Mouse (Mus musculus): Measurements from ENCODE around the gene Tuba3b.
A peak's percentile ranks its signal among the peaks of the same experiment; 100 is the strongest.

Gene Tuba3b

DNA sequence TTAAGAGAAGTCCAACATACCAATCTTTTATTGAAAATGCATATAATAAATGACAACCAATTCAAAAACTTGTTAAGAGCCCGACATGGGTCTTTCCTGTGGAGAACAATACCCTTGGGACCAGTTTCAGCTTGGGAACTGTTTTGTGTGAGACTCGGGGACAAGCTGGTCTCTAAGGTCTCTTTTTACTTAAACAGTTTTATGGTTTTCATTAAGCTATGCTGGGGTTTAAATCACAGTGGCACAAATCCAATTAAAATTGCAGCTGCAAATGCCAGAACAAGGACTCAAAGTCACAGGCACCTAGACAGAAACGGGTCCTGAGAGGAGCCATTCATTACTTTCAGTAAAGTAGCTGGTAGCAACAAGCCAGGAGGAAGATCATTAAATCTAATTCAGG is 10.4 kb upstream of the Tuba3b start:
- DNase-seq (ENCODE audit: low spot score in 2 of 2), result no peak

DNA sequence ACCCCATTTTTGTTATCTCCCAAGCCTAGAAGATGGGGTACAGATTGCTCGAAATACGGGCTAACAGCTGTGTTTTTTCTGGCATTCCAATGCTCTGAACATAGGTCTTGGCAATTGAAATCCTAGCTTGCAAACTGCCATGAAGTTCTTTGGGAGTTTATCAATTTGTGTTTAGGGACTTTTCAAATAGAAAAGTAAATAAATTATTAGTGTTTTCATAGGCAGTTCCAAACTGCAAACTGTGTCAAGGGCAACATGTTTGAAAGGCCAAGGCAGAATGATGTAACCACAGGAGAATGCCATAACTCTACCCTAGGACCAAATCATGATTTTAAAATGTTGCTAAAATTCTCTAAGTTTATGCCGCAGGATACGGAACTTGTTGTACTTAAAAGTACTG is 7.8 kb upstream of the Tuba3b start:
- DNase-seq (ENCODE audit: low spot score in 2 of 2), result no peak

GRCm38 (mm10) chr6:145608693-145609092 is 6.9 kb upstream of the Tuba3b start:
- no peak for DNase-seq (ENCODE audit: low spot score in 2 of 2)

DNA sequence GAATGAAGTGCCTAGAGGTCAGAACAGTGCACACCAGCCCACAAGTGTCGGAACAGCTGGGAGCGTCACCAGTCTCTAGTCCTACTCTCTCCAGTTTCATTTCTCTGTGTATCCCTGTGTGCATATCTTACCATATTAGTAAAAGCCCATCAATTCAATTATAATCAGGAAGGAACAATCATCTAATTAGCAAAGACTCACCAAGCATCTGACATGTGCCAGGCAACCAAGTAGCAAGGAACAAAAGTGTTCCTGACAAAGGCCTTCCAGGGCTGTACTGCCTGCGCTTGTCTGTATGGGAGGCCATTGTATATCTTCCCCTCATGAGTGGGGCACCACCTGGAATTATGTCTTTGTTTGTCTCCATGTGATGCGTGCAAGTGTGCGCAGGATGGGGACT is 4.7 kb upstream of the Tuba3b start:
- no peak for DNase-seq (ENCODE audit: low spot score in 2 of 2)

- DNase-seq (ENCODE audit: low spot score in 2 of 2), result no peak
These were observed 2.9 kb upstream of the Tuba3b start for GRCm38 (mm10) chr6:145612611-145613010.

GRCm38 (mm10) chr6:145614219-145614618 is 1.3 kb upstream of the Tuba3b start, which contains the start of gene Lmntd1:
Lmntd1 (minus strand) TSS chr6:145614319.
- DNase-seq (ENCODE audit: low spot score in 2 of 2), result no peak

- no peak for DNase-seq (ENCODE audit: low spot score in 2 of 2)
These were observed 1.1 kb downstream of the Tuba3b start for GRCm38 (mm10) chr6:145616402-145617229.

DNA sequence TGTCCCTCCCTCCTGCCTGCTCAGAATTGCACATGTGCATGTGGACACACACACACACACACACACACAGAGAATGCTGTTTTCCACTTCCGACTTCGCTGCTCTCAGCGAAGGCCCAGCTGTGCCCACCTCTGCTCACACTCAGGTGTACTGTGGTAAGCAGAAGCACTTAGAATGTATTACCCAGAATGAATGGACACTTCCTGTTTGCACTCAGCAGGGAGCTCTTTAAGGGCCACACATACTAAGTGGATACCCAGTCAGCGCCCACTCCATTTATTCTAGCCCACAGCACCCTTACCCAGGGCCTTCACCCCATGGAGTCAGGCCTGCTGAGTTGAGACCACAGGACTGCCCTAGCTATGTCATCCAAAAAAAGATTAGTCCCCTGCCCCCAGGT is 7.6 kb downstream of the Tuba3b start:
- DNase-seq (ENCODE audit: low spot score in 2 of 2), result no peak

GRCm38 (mm10) chr6:145630269-145630668 is 14.7 kb downstream of the Tuba3b start:
- no peak for DNase-seq (ENCODE audit: low spot score in 2 of 2)

DNA sequence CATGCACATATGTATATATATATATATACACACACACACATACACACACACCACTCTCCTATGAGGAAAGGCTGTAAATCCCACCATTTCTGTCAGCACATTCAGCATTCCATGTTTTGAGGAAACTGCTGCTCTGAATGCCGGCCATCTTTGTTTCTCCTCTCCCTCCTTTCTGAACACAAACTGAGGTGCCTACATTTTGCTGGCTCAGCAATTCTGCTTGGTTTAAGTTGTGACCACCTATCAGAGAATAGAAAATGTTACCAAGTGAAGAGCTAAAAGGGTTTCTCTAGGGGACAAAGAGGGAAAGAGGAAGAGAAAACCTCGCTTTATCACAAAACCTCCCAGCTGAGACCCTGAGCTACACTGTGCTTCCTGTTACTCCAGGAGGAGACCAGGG is 18.9 kb downstream of the Tuba3b start:
- DNase-seq (ENCODE audit: low spot score in 2 of 2), result no peak

GRCm38 (mm10) chr6:145636682-145637081 is 21.1 kb downstream of the Tuba3b start:
- no peak for DNase-seq (ENCODE audit: low spot score in 2 of 2)

- DNase-seq (ENCODE audit: low spot score in 2 of 2), result no peak
These were observed 22.7 kb downstream of the Tuba3b start for GRCm38 (mm10) chr6:145638248-145638647.

DNA sequence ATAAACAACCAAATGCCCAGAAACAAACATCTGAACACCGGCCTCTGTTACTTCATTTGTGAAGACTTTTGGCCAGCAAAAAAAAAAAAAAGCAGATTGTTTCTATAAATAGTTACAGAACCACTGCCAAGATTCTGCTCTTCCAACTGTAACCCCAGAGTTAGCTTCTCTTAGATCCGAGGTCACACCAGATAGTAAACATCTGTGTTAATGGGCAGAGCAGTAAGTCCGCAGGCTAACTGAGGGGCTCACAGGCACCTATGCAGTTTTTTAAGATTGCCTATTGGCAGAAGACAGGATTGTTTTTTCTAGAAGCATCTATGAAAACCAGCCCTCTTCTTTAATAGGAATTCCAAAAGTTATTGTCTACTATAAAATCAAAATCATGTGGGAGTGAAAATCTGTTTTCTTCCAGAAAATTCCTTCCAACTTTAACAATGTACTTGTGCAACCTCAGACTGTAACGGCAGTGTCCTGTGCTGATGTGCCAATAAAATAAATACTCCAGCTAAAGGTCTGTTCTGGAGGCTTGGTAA is 25.5 kb downstream of the Tuba3b start:
- DNase-seq (ENCODE audit: low spot score in 2 of 2), result no peak

- no peak for DNase-seq (ENCODE audit: low spot score in 2 of 2)
These were observed 36.4 kb downstream of the Tuba3b start for GRCm38 (mm10) chr6:145651976-145652375.

DNA sequence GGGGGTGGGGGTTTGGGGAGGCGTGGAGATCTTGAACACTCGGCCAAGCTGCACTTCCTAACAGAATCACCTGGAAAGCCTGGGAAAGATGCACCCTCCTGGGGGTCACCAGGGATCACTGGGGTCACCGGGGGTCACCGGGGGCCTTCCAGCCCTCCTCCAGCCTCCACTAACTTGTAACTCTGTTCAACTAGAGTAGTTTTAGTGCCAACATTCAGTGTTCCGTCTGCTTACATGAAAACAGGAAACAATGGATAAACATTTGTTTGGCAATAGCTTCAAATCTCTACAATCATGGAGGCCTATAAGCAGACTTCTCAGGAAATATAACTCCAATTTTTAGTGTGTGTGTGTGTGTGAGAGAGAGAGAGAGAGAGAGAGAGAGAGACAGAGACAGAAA is 37.4 kb downstream of the Tuba3b start:
- no peak for DNase-seq (ENCODE audit: low spot score in 2 of 2)

DNA sequence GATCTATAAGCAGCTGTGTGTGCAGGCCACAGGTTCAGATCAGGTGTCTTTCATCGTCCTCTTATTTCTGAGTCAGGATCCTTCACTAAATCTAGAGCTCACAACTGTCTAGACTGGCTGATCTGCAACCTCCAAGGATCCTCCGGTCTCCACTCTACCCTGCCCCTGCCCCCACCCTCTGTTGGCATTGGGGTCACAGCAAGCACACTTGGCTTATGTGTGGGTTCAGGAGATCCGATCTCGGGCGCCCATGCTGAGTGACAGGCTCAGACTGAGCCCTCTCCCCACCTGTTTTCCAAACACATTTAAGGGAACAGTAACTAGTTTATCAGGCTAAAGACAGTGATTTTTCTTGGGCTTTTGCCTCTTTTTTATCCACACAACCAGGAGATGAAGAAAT is 38.1 kb downstream of the Tuba3b start:
- DNase-seq (ENCODE audit: low spot score in 2 of 2), result no peak

DNA sequence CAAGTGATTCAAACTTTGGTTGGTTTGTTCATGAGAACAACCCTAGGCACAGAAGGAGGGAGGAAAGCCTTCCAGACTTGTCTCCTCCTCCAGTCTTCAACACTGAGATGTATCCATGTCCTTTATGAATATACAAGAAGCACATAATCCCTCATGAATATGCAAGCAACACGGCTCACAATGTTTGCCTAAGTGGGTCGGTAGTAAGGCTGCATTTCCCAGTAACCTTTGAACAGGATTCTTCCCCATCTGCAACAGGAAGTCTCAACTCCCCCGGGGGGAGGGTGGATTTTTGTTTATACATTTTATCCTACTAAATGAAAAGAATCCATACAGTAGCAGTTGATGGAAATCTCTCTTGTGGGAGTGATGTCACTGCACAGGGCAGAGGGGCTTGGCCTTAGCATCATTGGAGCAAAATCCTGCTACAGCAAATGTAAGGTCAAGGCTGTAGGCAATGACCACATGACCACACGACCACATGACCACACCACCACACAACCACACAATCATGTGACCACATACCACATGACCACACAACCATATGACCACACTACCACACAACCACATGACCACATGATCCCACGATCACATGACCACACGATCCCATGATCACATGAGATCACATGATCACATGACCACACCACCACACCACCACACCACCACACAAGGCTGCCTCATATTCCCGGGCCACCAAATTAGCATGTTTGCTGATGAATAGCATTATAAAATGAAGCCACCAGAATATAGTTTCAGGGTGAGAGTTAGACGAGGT is 38.7 kb downstream of the Tuba3b start:
- no peak for DNase-seq (ENCODE audit: low spot score in 2 of 2)

DNA sequence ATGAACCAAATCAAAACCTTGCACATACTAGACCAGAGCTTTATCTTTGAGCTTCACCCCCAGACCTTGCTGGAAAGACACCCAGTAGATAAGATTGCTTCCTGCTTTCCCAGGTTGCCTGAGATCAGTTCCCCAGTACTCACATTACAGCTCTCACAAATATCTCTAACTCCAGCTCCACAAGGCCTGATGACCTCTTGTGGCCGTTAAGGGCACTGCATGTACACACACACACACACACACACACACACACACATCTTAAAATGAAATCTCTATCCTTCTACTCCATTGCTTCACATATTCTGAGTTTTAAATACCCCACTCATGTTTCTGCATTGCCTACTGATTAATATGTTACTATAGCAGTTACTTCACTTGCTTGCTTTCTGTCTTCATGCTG is 40.1 kb downstream of the Tuba3b start:
- no peak for DNase-seq (ENCODE audit: low spot score in 2 of 2)

GRCm38 (mm10) chr6:145656740-145657591 is 41.4 kb downstream of the Tuba3b start:
- peak in 1 of 2 experiments; percentile 3 for DNase-seq (ENCODE audit: low spot score in 2 of 2)

- no peak for DNase-seq (ENCODE audit: low spot score in 2 of 2)
These were observed 43.6 kb downstream of the Tuba3b start for GRCm38 (mm10) chr6:145659116-145659515.

GRCm38 (mm10) chr6:145660943-145661342 is 45.4 kb downstream of the Tuba3b start:
- DNase-seq (ENCODE audit: low spot score in 2 of 2), result no peak

DNA sequence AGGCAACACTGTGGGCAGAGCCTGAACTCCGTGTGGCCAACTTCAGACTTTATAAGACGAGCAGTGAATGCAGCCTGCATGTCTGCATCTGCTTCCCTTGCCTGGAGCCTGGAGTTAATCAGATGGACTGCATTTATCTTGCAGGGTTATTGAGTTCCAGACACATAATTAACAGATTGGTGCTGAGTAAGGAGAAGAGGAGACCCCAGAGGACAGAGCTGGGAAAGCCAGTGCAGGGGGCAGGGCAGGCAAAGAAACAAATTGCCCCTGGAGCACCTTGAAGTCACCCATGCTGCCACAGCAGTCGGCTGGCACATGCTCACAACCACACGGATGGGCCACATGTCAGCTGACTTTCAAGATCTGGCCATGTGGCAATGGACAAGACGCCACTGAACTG is 48.7 kb downstream of the Tuba3b start:
- DNase-seq (ENCODE audit: low spot score in 2 of 2), result no peak
